In genomic region chr17:35342711-35343476, GRCm38 (mm10) we compare ENCODE assay signal across 9 mouse cellular contexts. TPM values are rescaled to one million over a fixed set of nuclear protein-coding genes. Genes with fewer than 3 reads are reported as not detected.
DNase-seq lines count a peak whose midpoint lies in the region; ATAC-seq and TF ChIP-seq lines count a peak whose summit lies in the region.
"Had no signal": no experiment of that assay in that cellular context is flagged by ENCODE, and none has a peak within 500 bp of the region (broad histone marks: within the 10 kb centered on the region; RNA-seq: fewer than 3 reads in every experiment).

No protein-coding gene starts in this region.

- H3K27ac ChIP-seq in heart, embryonic 12.5 days (ENCODE audit: poor library complexity, severe bottlenecking): no peak overlapping the region
- no peak overlapping the region for H3K27ac ChIP-seq in embryonic facial prominence, embryonic 11.5 days (replicated peaks; ENCODE audit: low read depth, low read length)
- peak overlapping the region; percentile 87 for H3K27ac ChIP-seq in intestine, postnatal 0 days (ENCODE audit: low read depth, low read length)

- H3K9me3 ChIP-seq in heart, embryonic 12.5 days (replicated peaks): no peaks in the 10 kb centered on the region
- H3K9me3 ChIP-seq in embryonic facial prominence, embryonic 11.5 days (replicated peaks; ENCODE audit: control insufficient read depth, low read length): no peaks in the 10 kb centered on the region
- H3K9me3 ChIP-seq in intestine, postnatal 0 days (ENCODE audit: control insufficient read depth): no peaks in the 10 kb centered on the region
- H3K9me3 ChIP-seq: G1E had no signal

- H3K4me1 ChIP-seq in heart, embryonic 12.5 days (replicated peaks): peaks cover 13% of the 10 kb centered on the region
- peaks cover 3% of the 10 kb centered on the region; the same call in 1 of the 2 replicates for H3K4me1 ChIP-seq in embryonic facial prominence, embryonic 11.5 days (ENCODE audit: control insufficient read depth, insufficient read depth, low read length)
- no peaks in the 10 kb centered on the region for H3K4me1 ChIP-seq in intestine, postnatal 0 days (replicated peaks; ENCODE audit: control insufficient read depth, insufficient read depth, low read length)

- H3K4me2 ChIP-seq in heart, embryonic 12.5 days: peak overlapping the region; percentile 94
- H3K4me2 ChIP-seq in embryonic facial prominence, embryonic 11.5 days (ENCODE audit: low read depth, low read length): peak overlapping the region; percentile 68
- peak overlapping the region; percentile 82 for H3K4me2 ChIP-seq in intestine, postnatal 0 days (replicated peaks; ENCODE audit: low read depth)

- 3% methylated on average over 45 of the region's 46 CpGs for WGBS in heart, embryonic 12.5 days
- 2% methylated on average over 43 of the region's 46 CpGs for WGBS in embryonic facial prominence, embryonic 11.5 days
- WGBS in intestine, postnatal 0 days: 3% methylated on average over 42 of the region's 46 CpGs

- H3K27me3 ChIP-seq in heart, embryonic 12.5 days (replicated peaks): peaks cover 54% of the 10 kb centered on the region
- peaks cover 29% of the 10 kb centered on the region for H3K27me3 ChIP-seq in embryonic facial prominence, embryonic 11.5 days (ENCODE audit: control insufficient read depth, insufficient read depth, low read length)
- peaks cover 8% of the 10 kb centered on the region; the same call in 1 of the 2 replicates for H3K27me3 ChIP-seq in intestine, postnatal 0 days (replicated peaks; ENCODE audit: control insufficient read depth, insufficient read depth, low read length)

- DNase-seq in heart, adult 9 months (ENCODE audit: low spot score in 2 of 2): no peak
- DNase-seq in embryonic facial prominence, embryonic 11.5 days (ENCODE audit: low spot score): no peak
- peak; percentile 55 to 67 for DNase-seq in lung, adult 18-20 months
- DNase-seq in right cerebral cortex, postnatal 10 days (ENCODE audit: low spot score in 2 of 2): no peak
- DNase-seq in cerebellum, postnatal 25 days: no peak

- TF ChIP-seq CTCF in intestine, postnatal 0 days (IDR thresholded peaks at IDR 0.05; ENCODE audit: low read depth): no peak

- peak overlapping the region; percentile 45 for H3K4me3 ChIP-seq in heart, embryonic 12.5 days
- peak overlapping the region; percentile 36 for H3K4me3 ChIP-seq in embryonic facial prominence, embryonic 11.5 days (ENCODE audit: low read depth, low read length)
- H3K4me3 ChIP-seq in intestine, postnatal 0 days (ENCODE audit: low read depth, low read length): peak overlapping the region; percentile 53

- H3K9ac ChIP-seq in heart, embryonic 12.5 days: peak overlapping the region; percentile 44
- no peak overlapping the region for H3K9ac ChIP-seq in embryonic facial prominence, embryonic 11.5 days (replicated peaks; ENCODE audit: low read length)
- peak overlapping the region; percentile 45 for H3K9ac ChIP-seq in intestine, postnatal 0 days (ENCODE audit: low read depth, low read length)

- no peaks in the 10 kb centered on the region for H3K36me3 ChIP-seq in heart, embryonic 12.5 days
- no peaks in the 10 kb centered on the region for H3K36me3 ChIP-seq in embryonic facial prominence, embryonic 11.5 days (replicated peaks; ENCODE audit: control insufficient read depth, insufficient read depth, low read depth, low read length)
- no peaks in the 10 kb centered on the region for H3K36me3 ChIP-seq in intestine, postnatal 0 days (ENCODE audit: control insufficient read depth, insufficient read depth)
- H3K36me3 ChIP-seq: G1E had no signal

- ATAC-seq in heart, embryonic 12.5 days (ENCODE audit: insufficient number of reproducible peaks, low FRiP score): peak; percentile 45; the same call in 1 of the 2 replicates
- ATAC-seq in embryonic facial prominence, embryonic 11.5 days (replicated peaks; ENCODE audit: insufficient number of reproducible peaks, low FRiP score, low TSS enrichment, low read depth): 0 out of 2 replicates have a peak, but pooled peaks have one; percentile 23
- ATAC-seq in intestine, postnatal 0 days: peak; percentile 48
- ATAC-seq in neutrophil, adult 5-6 weeks (ENCODE audit: extremely low read depth, insufficient number of reproducible peaks, low FRiP score, poor library complexity, severe bottlenecking): 0 out of 2 replicates have a peak, but pooled peaks have one; percentile 9

RNA-seq across cellular contexts. Expression of gene H2-Q2, which starts 0.9 kb away (rescaled TPM):
- 4.1 and 5.0 TPM in 2 replicates for polyA plus RNA-seq in heart, embryonic 12.5 days (2016; fragmentation: Nextera tagmentation; extraction: Ambion mirVana)
- 0.69 and 0.86 TPM in 2 replicates for polyA plus RNA-seq in embryonic facial prominence, embryonic 11.5 days (2014; fragmentation: Nextera tagmentation; extraction: Ambion mirVana)
- polyA plus RNA-seq in intestine, postnatal 0 days (2015; fragmentation: Nextera tagmentation; extraction: Ambion mirVana): 693 and 712 TPM in 2 replicates
- not detected in 2 replicates for total RNA-seq in neutrophil, adult 5-6 weeks (2017)
- total RNA-seq: G1E had no signal
- polyA plus RNA-seq: G1E had no signal

RNA-seq across cellular contexts. Expression of gene H2-Q1, which starts 22.7 kb away (rescaled TPM):
- 0.08 and 0.14 TPM in 2 replicates for polyA plus RNA-seq in heart, embryonic 12.5 days (2016; fragmentation: Nextera tagmentation; extraction: Ambion mirVana)
- 0.08 TPM in 1 of 2 replicates, not detected in the other for polyA plus RNA-seq in embryonic facial prominence, embryonic 11.5 days (2014; fragmentation: Nextera tagmentation; extraction: Ambion mirVana)
- 56.2 and 60.6 TPM in 2 replicates for polyA plus RNA-seq in intestine, postnatal 0 days (2015; fragmentation: Nextera tagmentation; extraction: Ambion mirVana)
- 0.12 TPM in 1 of 2 replicates, not detected in the other for total RNA-seq in neutrophil, adult 5-6 weeks (2017)
- polyA plus RNA-seq: G1E had no signal

RNA-seq across cellular contexts. Expression of gene H2-Q4, which starts 36.5 kb away (rescaled TPM):
- 1.9 and 2.5 TPM in 2 replicates for polyA plus RNA-seq in heart, embryonic 12.5 days (2016; fragmentation: Nextera tagmentation; extraction: Ambion mirVana)
- 1.0 and 1.1 TPM in 2 replicates for polyA plus RNA-seq in embryonic facial prominence, embryonic 11.5 days (2014; fragmentation: Nextera tagmentation; extraction: Ambion mirVana)
- 11.9 and 14.0 TPM in 2 replicates for polyA plus RNA-seq in intestine, postnatal 0 days (2015; fragmentation: Nextera tagmentation; extraction: Ambion mirVana)
- 170 and 176 TPM in 2 replicates for total RNA-seq in neutrophil, adult 5-6 weeks (2017)
- polyA plus RNA-seq: G1E had no signal

Comparison
In these comparisons a context has a peak if more than half of its experiments do, and no peak if none do; other contexts are left out.
1. DNase-seq: peak in lung, adult 18-20 months (2 of 2); none in heart, adult 9 months (0 of 2), embryonic facial prominence, embryonic 11.5 days (single experiment), right cerebral cortex, postnatal 10 days (0 of 2) and cerebellum, postnatal 25 days (0 of 2).
2. RNA of gene H2-Q2, which starts 0.9 kb away (polyA plus RNA-seq): 693 to 712 TPM in intestine, postnatal 0 days; 4.1 to 5.0 TPM in heart, embryonic 12.5 days and 0.69 to 0.86 TPM in embryonic facial prominence, embryonic 11.5 days; every median in the first group is over 100 times any median in the second.
3. RNA of gene H2-Q1, which starts 22.7 kb away (polyA plus RNA-seq): 56.2 to 60.6 TPM in intestine, postnatal 0 days; 0.08 to 0.14 TPM in heart, embryonic 12.5 days and 0.08 TPM in embryonic facial prominence, embryonic 11.5 days; every median in the first group is over 10 times any median in the second.
4. Peak in every context shown above with its lines, with median percentiles within 50 percentile points of each other: ATAC-seq, H3K4me2 ChIP-seq and H3K4me3 ChIP-seq.